Mouse (Mus musculus) mouse trophoblast stem cell (cell line): ENCODE results near the gene Itpr2.

Experiments
- in situ Hi-C, 2 experiments: fragments of 300-500 bp; cut with MseI, MboI; formaldehyde crosslinking; loops; 2 replicates in 1 of 2; 3 replicates in 1 of 2; pipeline ENCODE4 v1.15.1; 2025

Gene Itpr2

DNA sequence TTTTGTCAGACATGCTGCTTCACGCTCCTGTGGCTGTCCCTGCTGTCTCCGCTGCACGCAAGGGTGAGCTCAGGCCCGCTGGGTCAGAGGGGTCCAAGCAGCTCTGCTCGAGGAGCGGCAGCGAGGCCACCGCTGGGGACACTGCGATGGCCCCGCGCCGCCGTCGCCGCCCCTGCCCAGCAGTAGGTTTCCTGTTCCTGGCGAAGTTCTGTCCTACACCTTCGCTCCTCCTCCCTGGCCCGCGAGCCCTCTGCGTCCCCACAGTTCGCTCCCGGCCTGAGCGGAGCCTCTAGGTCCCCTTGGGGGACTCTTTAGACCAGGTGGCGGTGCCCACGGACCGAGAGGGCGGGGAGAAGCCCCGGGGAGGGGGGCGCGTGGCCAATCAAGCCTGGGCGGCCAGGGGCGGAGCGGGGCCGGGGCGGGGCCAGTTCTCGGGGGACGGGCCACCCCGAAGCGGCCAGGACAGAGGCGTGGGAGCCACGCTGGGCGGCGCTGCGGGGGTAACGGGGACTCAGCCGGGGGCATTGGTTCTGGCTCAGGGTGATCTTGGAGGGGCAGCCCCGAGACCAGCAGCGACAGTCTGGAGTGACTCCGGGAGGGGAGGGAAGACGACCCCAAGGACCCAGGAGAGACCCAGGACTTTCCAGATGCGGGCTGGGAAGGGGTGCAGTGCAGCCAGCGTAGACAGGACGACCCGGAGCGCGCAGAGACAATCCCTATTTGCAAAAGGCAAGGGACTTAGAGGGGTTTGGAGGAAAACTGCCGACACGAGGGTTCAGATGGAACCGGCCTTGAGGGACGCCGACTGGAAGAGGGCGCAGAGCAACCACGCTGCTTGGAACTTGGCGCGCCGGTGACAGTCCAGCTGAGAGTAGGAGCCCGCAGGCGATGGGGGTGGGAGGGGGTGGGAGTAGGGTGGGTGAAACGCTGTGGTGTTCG lies at the start of gene Itpr2:
Gene Itpr2, minus strand, starts transcription at position 358 of the 939 bp plus-strand sequence.
- in situ Hi-C loops, result no loop called here

DNA sequence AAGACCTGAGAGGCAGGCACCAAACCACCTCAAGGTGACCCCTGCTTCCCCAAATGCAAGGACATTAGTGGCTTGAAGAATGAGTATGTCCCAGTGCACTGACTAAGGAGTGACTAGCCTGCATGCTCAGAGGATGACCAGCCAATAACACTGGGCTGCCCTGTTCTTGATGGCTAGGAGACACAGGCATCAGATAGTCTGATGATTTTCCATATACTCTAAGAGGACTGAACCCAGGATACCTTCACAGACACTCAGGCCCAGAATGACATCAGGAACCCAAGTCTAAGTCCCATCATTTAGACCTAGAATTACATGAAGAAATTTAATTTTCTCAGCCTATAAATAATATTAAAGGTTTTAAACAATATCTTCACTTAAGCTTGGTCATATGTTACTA lies 49.3 kb upstream of the Itpr2 start:
- in situ Hi-C loops, result no loop called here

DNA sequence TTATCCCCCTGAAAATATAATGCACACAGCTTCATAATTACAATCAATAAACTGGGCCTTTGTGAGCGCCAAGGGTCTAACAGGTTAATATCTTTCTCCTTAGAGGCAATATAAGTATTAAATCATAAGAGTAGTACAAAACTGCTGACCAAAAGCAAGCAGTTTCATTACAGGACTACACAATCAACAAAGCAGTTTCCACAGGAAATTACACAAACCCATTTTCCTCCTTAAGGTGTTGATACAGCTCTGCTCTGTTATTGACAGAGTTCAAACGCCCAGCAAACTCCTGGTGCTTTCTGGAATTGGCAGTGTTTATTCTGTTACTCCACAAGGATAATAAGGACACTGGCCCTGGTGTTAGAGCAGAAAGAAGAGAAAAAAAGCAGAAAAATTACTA lies 48.4 kb upstream of the Itpr2 start:
- in situ Hi-C loops, result no loop called here

DNA sequence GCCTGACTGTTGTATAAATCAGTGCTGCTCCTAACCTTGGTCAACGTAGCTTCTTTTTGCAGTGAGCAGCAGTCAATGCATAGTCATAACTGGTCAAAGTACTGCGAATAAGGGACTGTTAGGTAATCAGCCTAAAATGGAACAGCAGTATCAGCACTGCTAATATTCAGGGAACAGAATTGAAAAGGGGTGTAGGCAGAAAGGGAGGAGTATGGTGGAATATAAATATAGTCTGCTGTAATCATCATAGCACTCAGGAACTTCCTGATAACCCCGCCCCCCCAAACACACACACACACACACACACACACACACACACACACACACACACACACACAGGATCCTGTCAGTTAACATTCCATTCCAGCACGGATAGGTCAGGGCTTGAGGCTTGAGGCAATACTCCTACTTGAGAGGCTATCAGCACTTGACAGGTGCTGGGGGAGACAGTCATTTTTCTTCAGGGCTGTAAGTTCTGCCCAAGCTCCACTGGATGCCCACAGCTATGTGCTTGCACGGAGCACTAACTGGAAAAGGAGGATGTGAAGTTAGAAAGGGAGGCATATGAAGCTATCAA lies 43.4 kb upstream of the Itpr2 start:
- in situ Hi-C loops, result no loop called here

DNA sequence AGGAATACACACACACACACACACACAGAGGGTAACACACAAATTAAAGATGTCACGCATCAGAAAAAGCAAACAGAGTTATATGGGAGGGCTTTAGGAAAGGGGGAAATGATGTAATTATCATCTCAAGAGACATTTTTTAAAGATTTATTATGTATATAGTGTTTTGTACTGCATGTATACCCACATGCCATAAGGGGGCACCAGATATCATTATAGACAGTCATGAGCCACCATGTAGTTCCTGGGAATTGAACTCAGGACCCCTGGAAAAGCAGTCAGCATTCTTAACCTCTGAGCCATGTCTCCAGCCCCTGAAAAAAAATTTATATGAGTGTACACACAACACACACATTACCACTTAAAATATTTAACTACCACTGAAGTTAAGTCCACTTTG lies 42.6 kb upstream of the Itpr2 start:
- in situ Hi-C loops, result no loop called here

DNA sequence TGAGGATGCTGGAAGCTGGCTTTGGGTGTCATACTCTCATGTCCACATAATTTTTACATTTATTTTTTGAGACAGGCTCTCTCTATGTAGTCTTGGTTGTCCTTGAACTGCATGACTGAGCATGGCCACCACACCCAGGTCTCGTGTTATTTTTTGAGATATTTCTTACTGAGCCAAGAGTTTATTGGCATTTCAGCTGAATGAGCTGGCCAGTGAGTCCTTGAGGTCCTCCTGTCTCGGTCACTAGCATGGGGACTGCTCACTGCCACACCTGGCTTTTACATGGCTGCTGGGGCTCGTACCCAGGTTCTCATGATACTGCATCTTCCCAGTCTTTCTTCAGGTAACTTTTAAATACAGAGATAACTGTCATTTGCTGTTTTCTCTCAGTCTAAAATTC lies 38.4 kb upstream of the Itpr2 start:
- in situ Hi-C loops, result no loop called here

DNA sequence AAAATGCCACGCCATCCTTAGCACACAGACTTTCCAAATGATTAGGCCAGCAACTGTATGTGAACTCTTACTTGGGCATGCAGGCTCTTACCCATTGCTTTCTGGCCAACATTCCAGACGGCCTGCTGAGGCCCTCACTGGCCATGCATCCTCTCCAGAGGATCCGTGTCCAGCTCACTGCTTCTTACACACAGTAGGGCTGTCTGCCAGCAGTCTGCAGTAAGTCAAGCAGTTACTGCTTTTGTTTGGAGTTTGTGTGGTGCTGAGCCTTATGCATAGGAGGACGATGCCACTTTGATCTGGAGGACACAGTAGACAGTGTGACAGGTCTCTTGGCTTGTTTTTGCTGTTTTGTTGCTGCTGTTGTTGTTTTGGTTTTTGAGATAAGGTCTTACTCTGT lies 36.6 kb upstream of the Itpr2 start:
- in situ Hi-C loops, result no loop called here

DNA sequence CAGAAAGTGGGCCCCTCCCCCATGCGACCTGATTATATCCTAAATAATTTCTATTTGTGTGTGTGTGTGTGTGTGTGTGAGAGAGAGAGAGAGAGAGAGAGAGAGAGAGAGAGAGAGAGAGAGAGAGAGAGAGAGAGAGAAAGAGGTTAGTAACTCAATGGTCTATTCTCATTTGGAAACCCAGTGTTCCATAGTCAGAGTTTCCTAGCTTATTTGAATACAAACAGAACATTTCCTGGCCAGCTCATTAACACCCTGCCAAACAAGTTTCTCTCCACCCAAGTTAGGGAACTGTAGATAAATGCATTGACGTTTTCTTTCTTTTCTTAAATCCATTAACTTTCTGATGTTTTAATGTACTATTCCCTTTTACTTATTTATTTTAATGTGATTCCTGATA lies 36.0 kb upstream of the Itpr2 start:
- in situ Hi-C loops, result no loop called here

DNA sequence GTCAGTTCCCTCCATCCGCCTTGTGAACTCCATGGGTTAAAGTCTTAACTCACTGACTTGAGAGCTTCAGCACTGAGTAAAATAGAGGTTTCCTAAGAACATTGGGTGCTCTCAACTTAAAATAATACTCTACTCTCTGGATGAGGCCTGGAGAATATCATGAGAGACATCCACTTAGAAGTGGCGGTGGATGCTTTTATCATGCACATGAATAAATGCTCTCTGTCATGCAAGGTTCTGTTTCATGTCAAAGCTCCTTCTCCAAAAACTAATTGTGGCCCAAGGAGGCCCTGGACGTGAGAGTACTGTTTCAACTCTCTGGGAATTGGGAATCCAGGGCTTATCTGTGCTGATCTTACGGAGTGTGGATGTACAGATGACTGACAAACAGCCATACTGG lies 35.1 kb upstream of the Itpr2 start:
- in situ Hi-C loops, result no loop called here

DNA sequence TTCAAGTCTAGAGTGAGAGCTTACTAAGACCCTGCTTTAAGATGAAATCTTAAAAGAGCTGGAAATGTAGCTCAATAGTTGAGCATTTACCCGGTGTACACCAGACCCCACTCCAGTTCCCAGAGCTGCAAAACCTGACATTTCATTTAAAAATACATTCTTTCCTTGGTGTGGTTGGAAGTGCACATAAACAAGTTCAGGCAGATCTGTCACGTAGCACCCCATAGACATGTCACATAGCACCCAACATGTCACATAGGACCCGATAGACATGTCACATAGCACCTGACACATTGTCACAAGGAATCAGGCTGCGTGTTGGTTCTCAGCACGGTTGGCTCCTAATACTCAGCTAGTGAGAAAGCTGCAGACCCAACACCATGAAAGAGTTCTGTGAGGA lies 33.5 kb upstream of the Itpr2 start:
- in situ Hi-C loops, result no loop called here

DNA sequence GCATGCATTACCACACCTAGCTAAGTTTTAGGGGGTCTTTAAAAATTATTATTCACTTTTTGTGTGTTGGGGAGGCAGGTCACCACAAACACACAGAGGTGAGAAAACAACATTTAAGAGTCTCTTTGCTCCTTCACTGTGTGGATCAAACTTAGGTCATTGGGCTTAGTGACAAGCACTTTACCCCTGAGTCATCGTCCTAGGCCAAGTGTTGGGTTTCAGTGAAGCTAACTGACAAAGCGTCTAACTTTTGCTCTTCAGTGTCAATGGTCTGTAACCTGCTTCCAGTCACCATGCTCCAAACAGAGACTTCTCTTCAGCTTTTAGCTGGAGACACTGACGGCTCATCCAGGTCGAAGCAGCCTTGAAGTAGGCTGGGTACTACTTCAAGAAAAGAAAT lies 31.1 kb upstream of the Itpr2 start:
- in situ Hi-C loops, result no loop called here

DNA sequence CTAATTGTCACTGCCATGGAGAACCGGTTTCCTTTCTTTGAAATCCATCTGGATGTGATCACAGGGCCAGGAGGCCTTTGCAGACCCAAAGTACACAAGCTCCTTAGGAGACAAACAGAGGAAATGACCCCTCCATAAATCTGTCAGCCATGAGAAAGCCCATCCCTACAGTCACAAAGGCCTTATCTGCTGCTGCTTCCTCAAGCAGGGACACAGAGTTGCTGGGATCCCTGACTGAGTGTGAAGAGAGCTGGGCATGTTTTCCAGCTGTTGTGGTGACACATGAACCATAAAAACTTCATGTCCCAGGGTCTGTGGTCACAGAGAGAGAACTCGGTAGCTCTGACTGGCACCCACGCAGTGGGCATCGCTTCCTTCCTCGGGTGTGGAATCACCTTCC lies 28.7 kb upstream of the Itpr2 start:
- in situ Hi-C loops, result no loop called here

DNA sequence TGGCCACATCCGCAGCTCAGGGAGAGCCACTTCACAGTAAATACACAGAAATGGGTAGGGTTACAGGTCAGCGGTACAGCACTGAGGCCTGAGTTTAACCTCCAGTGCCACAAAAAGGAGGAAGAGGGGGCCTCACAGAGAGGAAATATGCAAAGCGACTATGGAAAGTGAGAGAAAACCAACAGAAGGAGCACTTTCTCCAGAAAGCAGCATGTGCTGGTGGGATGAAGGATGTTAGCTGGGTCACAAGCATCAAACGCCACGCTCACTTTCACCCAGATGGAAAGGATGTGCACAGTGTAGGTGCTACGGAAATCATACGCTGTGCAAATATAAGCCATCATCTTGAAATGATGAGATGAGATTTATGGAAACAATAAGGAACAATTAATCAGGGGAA lies 28.3 kb upstream of the Itpr2 start:
- in situ Hi-C loops, result no loop called here

DNA sequence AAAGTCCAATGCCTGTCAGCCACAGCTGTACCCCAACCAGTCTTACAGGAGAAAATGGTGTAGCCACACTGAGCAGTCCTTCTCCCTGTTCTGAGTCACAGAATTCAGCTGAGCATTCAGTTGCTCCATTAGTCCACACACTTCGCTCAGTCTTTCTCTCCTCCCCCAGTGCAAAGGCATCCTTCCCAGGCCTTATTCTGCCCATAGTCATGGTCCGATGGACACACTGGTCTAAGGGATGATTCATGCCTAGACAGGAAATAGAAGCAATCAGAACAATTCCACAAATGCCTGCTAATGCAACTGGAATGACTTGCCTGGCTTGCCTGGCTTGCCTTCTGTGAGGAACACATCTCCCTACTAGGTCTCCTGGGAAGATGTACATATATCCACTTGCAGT lies 25.5 kb upstream of the Itpr2 start:
- in situ Hi-C loops, result no loop called here

DNA sequence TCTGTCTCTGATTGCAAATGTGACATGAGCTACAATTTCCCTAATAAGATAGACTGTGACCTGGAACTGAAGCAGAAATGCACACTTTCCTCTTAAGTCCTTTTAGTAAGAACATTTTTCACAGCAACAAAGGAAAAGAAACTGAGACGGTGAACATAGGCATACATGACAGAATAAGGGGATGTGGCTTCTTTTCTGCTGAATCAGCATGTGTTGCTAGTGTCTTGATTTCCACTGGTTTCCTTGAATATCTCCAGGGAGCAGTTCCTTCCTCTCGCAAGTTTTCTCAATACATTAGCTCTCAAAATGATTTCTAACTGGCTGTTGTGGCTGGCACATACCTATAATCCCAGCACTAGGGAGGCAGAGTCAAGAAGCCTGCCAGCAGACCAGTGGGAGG lies 23.5 kb upstream of the Itpr2 start:
- in situ Hi-C loops, result no loop called here

DNA sequence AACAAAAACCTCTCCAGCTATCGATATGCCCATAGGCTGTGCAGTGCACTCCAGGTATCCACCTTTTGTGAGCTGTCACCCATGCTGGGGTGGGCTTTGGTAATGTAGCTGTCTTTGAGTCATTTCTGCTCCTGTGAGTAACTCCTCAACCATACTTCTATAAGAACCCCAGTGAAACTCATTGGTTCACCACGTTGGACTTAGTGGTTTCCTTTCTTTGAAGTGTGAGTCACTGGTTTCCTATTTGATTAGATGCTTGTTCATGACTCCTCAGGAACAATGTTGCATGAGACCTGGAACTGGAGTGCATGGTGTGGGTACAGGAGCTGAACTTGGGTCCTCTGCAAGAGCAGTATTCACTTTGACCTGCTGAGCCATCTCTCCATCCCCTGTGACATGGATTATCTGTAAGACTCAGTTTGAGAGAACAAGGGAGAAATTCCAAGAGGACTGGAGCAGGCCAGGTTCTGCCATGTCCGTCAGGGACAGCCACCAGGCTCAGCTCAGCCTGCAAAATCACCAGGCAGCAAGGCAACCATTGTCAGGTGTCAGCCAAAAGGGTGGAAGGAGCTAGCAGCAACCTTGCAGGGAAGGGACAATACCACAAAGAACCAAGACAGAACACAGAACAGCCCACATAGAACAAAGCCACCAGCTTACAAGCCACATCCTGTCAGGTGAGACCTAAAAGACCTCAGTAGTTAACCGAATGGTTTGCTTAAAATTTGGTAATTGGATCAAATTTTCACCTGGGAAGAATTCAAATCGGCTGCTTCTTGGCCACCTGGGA lies 19.6 kb upstream of the Itpr2 start:
- in situ Hi-C loops, result no loop called here

DNA sequence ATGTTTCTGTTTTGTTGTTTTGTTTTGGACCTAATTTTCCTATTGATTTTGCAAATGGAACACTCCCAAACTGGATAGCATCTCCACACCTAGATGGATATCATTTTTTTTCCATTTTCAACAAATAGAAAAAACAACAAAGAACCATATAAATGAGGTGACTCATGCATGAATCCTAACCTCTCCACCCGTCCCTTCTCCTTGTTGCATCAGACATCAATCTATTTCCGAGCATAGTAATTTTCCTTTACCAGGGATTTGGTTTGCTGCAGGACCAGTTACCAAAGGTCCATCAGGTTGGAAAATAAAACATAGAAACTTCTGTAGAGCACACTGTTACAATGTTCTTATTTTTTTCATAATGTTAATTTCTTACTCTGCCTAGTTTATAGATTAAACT lies 17.0 kb upstream of the Itpr2 start:
- in situ Hi-C loops, result no loop called here

DNA sequence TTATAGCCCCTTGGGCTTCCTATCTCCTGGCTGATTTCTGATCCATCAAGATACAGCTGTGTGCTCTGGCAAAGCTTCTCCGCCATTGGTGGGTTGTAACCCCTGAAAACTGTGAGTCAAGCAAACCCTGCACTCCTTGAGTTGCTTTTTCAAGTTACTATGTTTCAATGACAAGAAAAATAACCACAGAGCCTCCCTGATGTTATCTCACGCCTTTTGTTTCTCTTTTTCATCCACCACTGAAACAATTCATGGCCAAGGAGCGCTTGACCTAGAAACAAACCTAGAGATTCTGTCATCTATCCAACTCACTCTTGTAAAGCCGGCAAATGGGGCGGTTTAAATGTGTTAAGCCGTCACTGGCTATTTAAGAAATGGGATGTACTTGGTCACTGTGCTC lies 13.9 kb upstream of the Itpr2 start:
- in situ Hi-C loops, result no loop called here

DNA sequence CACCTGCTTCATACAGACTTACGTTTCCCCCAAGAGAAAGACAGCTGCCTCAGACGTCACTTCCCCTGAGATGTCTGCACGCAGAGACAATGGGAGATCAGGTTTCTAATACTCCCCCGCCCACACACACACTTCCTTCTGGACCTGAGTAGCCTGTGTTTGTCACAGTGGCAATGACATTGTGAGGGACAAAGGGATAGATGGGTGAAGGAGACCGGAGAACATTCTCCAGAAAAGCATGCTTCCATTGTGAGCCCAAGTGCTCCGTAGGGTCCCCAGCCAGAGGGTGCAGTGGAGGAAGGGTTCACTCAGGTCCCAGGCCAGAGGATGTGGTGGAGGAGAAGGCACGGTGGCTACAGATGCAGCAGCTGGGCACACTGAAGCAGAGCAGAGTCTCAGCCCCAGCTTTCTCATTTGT lies 12.5 kb upstream of the Itpr2 start:
- in situ Hi-C loops, result no loop called here

DNA sequence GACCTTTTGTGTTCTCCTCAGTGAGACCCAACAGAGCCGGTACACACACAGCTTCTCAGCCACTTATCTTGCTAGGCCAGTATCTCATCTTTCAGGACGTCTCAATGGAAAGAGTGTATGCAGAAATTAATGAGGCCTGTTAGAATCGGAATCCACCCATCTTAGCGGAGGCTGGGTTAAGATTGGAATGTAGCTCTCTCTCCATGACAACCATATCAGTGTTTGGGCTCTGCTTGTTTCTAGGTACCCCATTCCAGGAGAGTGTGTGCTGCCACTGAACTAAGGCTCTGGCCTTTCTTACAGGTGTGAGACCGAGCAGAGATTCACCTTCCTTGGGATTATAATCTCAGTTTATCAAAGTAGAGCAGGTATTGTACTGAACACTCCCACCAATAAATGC lies 11.9 kb upstream of the Itpr2 start:
- in situ Hi-C loops, result no loop called here

DNA sequence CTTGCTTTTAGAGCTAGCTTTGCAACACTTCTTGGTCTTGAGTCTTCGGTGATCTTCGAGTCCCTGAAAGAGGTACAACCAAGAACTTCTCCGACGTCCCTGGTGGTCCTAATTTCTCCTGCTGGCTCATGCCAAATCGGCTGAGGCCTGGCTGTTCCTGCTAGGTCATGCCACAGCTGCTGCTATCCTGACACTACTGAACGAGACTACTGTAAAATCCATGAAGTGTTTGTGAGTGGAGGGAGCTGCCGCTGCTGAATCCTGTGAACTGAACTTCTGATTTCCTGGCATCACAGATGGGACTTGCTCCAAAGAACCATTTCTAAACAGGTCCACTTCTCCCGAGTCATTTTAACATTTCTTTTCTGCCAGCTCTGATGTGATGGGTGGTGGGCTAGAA lies 11.4 kb upstream of the Itpr2 start:
- in situ Hi-C loops, result no loop called here

DNA sequence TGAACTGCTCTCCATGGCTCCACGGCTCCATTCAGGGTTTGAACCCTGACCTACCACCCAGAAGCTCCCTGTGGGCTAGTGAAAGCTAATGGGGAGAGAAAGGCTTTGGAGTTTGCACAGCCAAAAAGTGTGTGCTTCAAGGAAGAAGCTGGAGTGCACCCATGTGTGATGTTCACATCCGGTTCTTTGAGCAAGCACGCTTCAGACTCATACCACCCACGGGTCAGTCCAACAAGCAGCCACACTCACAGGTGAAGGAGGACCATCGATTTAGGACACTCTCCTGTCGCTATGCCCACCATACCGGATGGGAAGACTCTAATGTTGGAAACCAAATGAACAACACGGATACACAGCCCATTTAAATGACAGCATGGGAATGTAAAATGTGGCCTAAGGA lies 9.5 kb upstream of the Itpr2 start:
- in situ Hi-C loops, result no loop called here

DNA sequence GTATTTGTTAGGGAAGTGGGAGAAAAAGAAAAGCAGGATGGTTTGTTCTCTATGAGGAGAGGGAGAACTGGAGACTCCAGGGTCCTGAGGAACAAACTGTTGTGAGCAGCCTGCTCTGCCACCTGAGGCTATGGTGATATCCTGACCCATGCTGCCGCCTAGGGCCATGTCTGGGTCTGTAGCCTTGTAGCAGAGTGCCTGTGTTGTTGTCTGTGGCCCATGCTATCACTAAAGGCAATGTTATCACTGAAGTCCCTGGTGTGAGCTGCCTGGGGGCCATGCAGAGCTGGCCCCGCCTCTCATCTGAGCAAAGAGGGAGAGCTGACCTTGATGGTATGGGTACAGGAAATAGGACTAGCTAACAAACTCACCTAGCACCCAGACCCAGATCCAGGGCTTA lies 7.9 kb upstream of the Itpr2 start:
- in situ Hi-C loops, result no loop called here
